Mouse (Mus musculus) myocyte (in vitro differentiated cells): Measurements from ENCODE around the gene Scn10a.

Source experiments
- MAX ChIP-seq: IDR thresholded peaks from one replicate; pipeline ENCODE4 v1.6.1; 2011; ENCODE audit warnings: low read depth, mild to moderate bottlenecking, control low read depth
- POLR2A ChIP-seq: IDR thresholded peaks from one replicate; pipeline ENCODE4 v1.6.1; 2011; ENCODE audit warnings: low read depth, mild to moderate bottlenecking, control low read depth, moderate library complexity; ENCODE audit not compliant: insufficient read length
- POLR2AphosphoS2 ChIP-seq: IDR thresholded peaks from one replicate; pipeline ENCODE4 v1.6.1; 2011; ENCODE audit warnings: low read depth, control low read depth; ENCODE audit not compliant: insufficient read length
- TCF3 ChIP-seq: IDR thresholded peaks from one replicate; pipeline ENCODE4 v1.6.1; 2011; ENCODE audit warnings: low read depth, control low read depth; ENCODE audit not compliant: insufficient read length

DNA sequence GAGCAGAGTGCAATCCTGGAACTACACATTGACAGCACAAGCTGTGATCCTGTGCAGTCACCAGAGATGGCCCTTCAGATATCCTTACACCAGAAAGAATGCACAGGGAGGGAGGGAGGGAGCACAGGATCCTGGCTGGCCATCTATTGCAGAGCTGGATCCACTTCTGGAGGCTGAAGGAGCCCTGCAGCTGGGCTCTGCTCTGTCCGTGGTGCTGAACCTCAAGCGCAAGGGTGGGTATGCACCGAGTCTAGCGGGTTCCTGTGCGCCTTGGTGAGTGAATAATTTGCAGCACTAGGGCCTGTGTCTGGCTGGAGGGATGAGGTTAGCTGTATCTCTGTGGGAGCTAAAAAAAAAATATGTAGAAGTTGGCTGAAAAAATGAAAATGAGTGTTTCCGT, 12.4 kb downstream of the Scn10a start:
- no peak for TF ChIP-seq POLR2AphosphoS2
- no peak for TF ChIP-seq MAX
- no peak for TF ChIP-seq POLR2A
- TF ChIP-seq TCF3 = no peak
